Mouse (Mus musculus): ENCODE measurements around the gene Tmprss7. TPM values are rescaled to one million over a fixed set of nuclear protein-coding genes. Genes with fewer than 3 reads are reported as not detected.

Tmprss7 gene
- polyA plus RNA-seq, 1 experiment from 2014 or later: 0.09 TPM

GRCm38 (mm10) chr16:45718296-45718695, 24.8 kb upstream of the Tmprss7 start:
- no peak overlapping the region for H3K4me3 ChIP-seq
- no peak overlapping the region for H3K27ac ChIP-seq (replicated peaks)
- peaks cover 4% of the 10 kb centered on the region; the same call in 1 of the 2 replicates for H3K9me3 ChIP-seq
- H3K4me2 ChIP-seq: no peak overlapping the region
- H3K9ac ChIP-seq: no peak overlapping the region
- peaks cover under 1% of the 10 kb centered on the region; the same call in 1 of the 2 replicates for H3K4me1 ChIP-seq
- peaks cover 7% of the 10 kb centered on the region; the same call in 1 of the 2 replicates for H3K36me3 ChIP-seq
- 82% methylated on average over 4 of the region's 4 CpGs for WGBS
- no peak for ATAC-seq (ENCODE audit: extremely low read depth, insufficient number of reproducible peaks, low FRiP score, low TSS enrichment)
- H3K27me3 ChIP-seq (replicated peaks): no peaks in the 10 kb centered on the region

DNA sequence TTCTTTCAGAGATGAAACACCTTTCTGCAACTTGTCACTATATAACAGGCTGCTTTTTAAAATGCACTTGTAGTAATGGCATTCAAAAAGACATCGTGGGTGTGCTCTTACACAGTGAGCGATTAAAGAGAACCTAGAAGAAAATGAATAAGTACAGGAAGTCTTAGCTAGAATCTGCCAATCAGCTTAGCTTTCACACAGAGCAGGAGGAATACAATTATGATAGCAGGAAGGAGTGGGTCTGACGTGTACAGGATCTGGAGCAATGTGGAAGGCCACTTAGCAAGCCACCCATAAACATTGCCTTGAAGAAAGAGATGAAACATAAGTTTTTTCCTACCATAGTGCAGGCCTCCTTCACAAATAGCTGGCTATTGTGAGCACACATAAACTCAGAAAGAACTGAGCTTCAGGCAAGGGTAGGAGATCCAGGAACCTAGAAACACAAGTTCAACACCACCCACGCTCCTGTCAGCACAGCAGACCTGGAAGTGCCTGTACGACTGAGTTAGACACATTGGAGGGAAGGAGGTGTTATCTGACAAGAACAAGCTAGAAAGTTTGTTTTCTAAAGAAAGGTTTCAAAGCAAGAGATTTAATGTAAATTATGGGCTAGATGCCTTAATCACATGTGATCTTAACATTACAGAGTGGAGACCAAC, 21.2 kb upstream of the Tmprss7 start:
- Histone ChIP-seq H3K27ac (replicated peaks) (no peak overlapping the region), H3K4me3 (no peak overlapping the region), H3K27me3 (replicated peaks) (no peaks in the 10 kb centered on the region), H3K36me3 (peaks cover 7% of the 10 kb centered on the region; the same call in 1 of the 2 replicates), H3K9me3 (peaks cover 4% of the 10 kb centered on the region; the same call in 1 of the 2 replicates), H3K4me2 (no peak overlapping the region), H3K9ac (no peak overlapping the region), H3K4me1 (no peaks in the 10 kb centered on the region)
- no peak for ATAC-seq (ENCODE audit: extremely low read depth, insufficient number of reproducible peaks, low FRiP score, low TSS enrichment)
- 71% methylated on average over 5 of the region's 5 CpGs for WGBS

GRCm38 (mm10) chr16:45713878-45714277, 20.4 kb upstream of the Tmprss7 start:
- Histone ChIP-seq H3K36me3 (peaks cover 7% of the 10 kb centered on the region; the same call in 1 of the 2 replicates), H3K9ac (no peak overlapping the region), H3K4me2 (no peak overlapping the region), H3K27ac (replicated peaks) (no peak overlapping the region), H3K4me1 (no peaks in the 10 kb centered on the region), H3K4me3 (no peak overlapping the region), H3K27me3 (replicated peaks) (no peaks in the 10 kb centered on the region), H3K9me3 (peaks cover 4% of the 10 kb centered on the region; the same call in 1 of the 2 replicates)
- no peak for ATAC-seq (ENCODE audit: extremely low read depth, insufficient number of reproducible peaks, low FRiP score, low TSS enrichment)
- 54% methylated on average over 1 of the region's 1 CpGs for WGBS

GRCm38 (mm10) chr16:45713261-45713660, 19.8 kb upstream of the Tmprss7 start:
- Histone ChIP-seq H3K4me3 (no peak overlapping the region), H3K27ac (replicated peaks) (no peak overlapping the region), H3K27me3 (replicated peaks) (no peaks in the 10 kb centered on the region), H3K9me3 (peaks cover 4% of the 10 kb centered on the region; the same call in 1 of the 2 replicates), H3K4me2 (no peak overlapping the region), H3K36me3 (peaks cover 3% of the 10 kb centered on the region; the same call in 1 of the 2 replicates), H3K4me1 (no peaks in the 10 kb centered on the region), H3K9ac (no peak overlapping the region)
- no peak for ATAC-seq (ENCODE audit: extremely low read depth, insufficient number of reproducible peaks, low FRiP score, low TSS enrichment)
- WGBS: 86% methylated on average over 5 of the region's 5 CpGs

DNA sequence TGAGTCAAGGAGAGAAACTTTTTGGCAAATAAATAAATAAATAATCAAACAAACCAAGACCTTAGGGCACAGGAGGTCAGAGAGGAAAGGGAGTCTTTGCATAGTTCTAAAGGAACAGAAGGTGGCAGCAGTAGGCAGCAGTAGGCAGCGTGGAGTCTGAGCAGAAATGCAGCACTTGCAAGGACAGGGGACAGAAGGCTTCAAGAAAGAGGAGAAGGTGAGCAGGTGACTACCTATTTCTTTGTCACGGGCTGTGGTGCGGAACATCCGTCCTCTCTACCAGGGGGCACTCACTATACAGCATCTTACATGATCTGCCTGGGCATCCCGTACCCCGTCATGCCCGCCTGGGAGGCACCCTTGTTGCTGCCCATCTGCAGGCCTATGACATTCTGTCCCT, 17.8 kb upstream of the Tmprss7 start:
- Histone ChIP-seq H3K4me1 (no peaks in the 10 kb centered on the region), H3K27me3 (replicated peaks) (no peaks in the 10 kb centered on the region), H3K4me2 (no peak overlapping the region), H3K27ac (replicated peaks) (no peak overlapping the region), H3K9me3 (peaks cover 4% of the 10 kb centered on the region; the same call in 1 of the 2 replicates), H3K9ac (no peak overlapping the region), H3K4me3 (no peak overlapping the region), H3K36me3 (peaks cover under 1% of the 10 kb centered on the region; the same call in 1 of the 2 replicates)
- no peak for ATAC-seq (ENCODE audit: extremely low read depth, insufficient number of reproducible peaks, low FRiP score, low TSS enrichment)
- 64% methylated on average over 7 of the region's 7 CpGs for WGBS

GRCm38 (mm10) chr16:45699301-45699700, 5.8 kb upstream of the Tmprss7 start:
- no peaks in the 10 kb centered on the region for H3K27me3 ChIP-seq (replicated peaks)
- H3K4me2 ChIP-seq: no peak overlapping the region
- no peak overlapping the region for H3K9ac ChIP-seq
- ATAC-seq (ENCODE audit: extremely low read depth, insufficient number of reproducible peaks, low FRiP score, low TSS enrichment): no peak
- no peaks in the 10 kb centered on the region for H3K36me3 ChIP-seq
- WGBS: 44% methylated on average over 5 of the region's 5 CpGs
- no peaks in the 10 kb centered on the region for H3K4me1 ChIP-seq
- H3K4me3 ChIP-seq: no peak overlapping the region
- no peak overlapping the region for H3K27ac ChIP-seq (replicated peaks)
- no peaks in the 10 kb centered on the region for H3K9me3 ChIP-seq

DNA sequence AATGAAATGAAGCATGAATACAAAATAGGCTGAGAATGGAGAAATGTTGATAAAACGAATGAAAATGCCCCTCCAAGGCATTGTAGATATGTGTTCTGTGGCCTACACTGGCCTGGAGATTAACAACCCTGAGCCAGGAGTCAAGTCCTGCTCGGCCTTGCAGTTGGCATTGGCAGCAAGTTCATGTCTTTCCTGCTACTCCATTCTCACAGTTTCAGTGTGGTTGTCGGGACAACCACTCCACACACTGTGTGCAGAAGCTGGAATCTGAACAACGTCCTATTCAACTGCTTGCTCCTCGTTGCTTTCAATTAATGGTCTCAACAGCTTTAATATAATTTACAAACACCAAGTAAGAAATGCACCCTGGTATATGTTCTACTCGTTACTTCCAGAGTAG, 4.5 kb upstream of the Tmprss7 start:
- WGBS: 71% methylated on average over 6 of the region's 6 CpGs
- no peaks in the 10 kb centered on the region for H3K27me3 ChIP-seq (replicated peaks)

DNA sequence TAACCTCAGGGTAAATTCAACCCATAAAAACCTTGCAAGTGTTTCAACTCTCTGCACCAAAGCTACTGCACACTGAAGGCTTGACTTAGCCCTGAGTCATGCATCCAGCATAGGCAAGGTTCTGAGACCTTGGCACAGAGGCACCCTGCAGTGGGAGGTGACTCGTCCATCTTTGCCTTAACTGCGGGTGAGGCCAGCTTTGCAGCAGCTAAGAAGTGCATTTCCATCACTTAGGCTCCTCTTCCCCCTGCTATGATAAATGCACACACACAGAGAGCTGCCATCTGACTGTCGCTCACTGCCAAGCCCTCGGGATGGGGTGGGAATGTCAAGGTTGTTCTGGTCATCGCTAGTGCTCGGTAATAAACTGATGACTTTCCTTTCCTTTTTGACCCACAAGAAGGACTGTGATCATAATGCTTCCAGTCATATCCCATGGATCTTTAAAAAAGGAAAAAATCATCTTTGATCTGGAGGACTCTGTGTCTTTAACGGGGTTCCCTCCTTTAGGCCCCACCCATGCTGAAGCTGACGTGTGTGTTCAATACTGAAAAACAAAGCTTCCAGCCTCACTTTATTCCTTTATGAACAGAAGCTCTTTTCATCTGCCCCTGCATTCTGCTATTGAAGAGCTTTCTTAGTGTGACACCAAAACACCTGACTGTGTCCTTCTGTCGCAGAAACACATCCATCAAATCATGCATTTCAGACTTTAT, 2.1 kb upstream of the Tmprss7 start:
- Histone ChIP-seq H3K9ac (no peak overlapping the region), H3K4me2 (no peak overlapping the region), H3K36me3 (no peaks in the 10 kb centered on the region), H3K9me3 (no peaks in the 10 kb centered on the region), H3K4me3 (no peak overlapping the region), H3K27me3 (replicated peaks) (no peaks in the 10 kb centered on the region), H3K4me1 (no peaks in the 10 kb centered on the region), H3K27ac (replicated peaks) (no peak overlapping the region)
- ATAC-seq (ENCODE audit: extremely low read depth, insufficient number of reproducible peaks, low FRiP score, low TSS enrichment): no peak
- whole genome bisulfite sequencing: 74% methylated on average over 9 of the region's 9 CpGs

More for the DNA sequence above, 4.5 kb upstream of the Tmprss7 start:
- ATAC-seq (ENCODE audit: extremely low read depth, insufficient number of reproducible peaks, low FRiP score, low TSS enrichment): no peak
- Histone ChIP-seq H3K9me3 (no peaks in the 10 kb centered on the region), H3K4me1 (no peaks in the 10 kb centered on the region), H3K36me3 (no peaks in the 10 kb centered on the region), H3K4me3 (no peak overlapping the region), H3K27ac (replicated peaks) (no peak overlapping the region), H3K9ac (no peak overlapping the region), H3K4me2 (no peak overlapping the region)

- H3K27ac ChIP-seq (replicated peaks): no peak overlapping the region
- 70% methylated on average over 3 of the region's 3 CpGs for WGBS
- no peak for ATAC-seq (ENCODE audit: extremely low read depth, insufficient number of reproducible peaks, low FRiP score, low TSS enrichment)
- H3K4me1 ChIP-seq: no peaks in the 10 kb centered on the region
- no peak overlapping the region for H3K4me2 ChIP-seq
- H3K9ac ChIP-seq: no peak overlapping the region
- no peaks in the 10 kb centered on the region for H3K36me3 ChIP-seq
- H3K4me3 ChIP-seq: no peak overlapping the region
- no peaks in the 10 kb centered on the region for H3K9me3 ChIP-seq
- H3K27me3 ChIP-seq (replicated peaks): no peaks in the 10 kb centered on the region
Measured at GRCm38 (mm10) chr16:45692851-45693250, 607 bp downstream of the Tmprss7 start.

- no peak for ATAC-seq (ENCODE audit: extremely low read depth, insufficient number of reproducible peaks, low FRiP score, low TSS enrichment)
- Histone ChIP-seq H3K9me3 (no peaks in the 10 kb centered on the region), H3K4me2 (no peak overlapping the region), H3K4me1 (no peaks in the 10 kb centered on the region), H3K4me3 (no peak overlapping the region), H3K27me3 (replicated peaks) (no peaks in the 10 kb centered on the region), H3K36me3 (no peaks in the 10 kb centered on the region), H3K27ac (replicated peaks) (no peak overlapping the region), H3K9ac (no peak overlapping the region)
- 46% methylated on average over 4 of the region's 4 CpGs for WGBS
Measured at GRCm38 (mm10) chr16:45690178-45690577, 3.3 kb downstream of the Tmprss7 start.

- 68% methylated on average over 3 of the region's 3 CpGs for WGBS
- H3K27ac ChIP-seq (replicated peaks): no peak overlapping the region
- no peak overlapping the region for H3K4me3 ChIP-seq
- H3K27me3 ChIP-seq (replicated peaks): no peaks in the 10 kb centered on the region
- no peaks in the 10 kb centered on the region for H3K4me1 ChIP-seq
- H3K4me2 ChIP-seq: no peak overlapping the region
- no peaks in the 10 kb centered on the region for H3K36me3 ChIP-seq
- no peak for ATAC-seq (ENCODE audit: extremely low read depth, insufficient number of reproducible peaks, low FRiP score, low TSS enrichment)
- H3K9ac ChIP-seq: no peak overlapping the region
- H3K9me3 ChIP-seq: no peaks in the 10 kb centered on the region
Measured at GRCm38 (mm10) chr16:45686833-45687232, 6.6 kb downstream of the Tmprss7 start.
